Mouse (Mus musculus): ENCODE data around the gene Hs6st1. TPM values are rescaled to one million over a fixed set of nuclear protein-coding genes. Genes with fewer than 3 reads are reported as not detected.

Gene Hs6st1
- polyA plus RNA-seq, 1 experiment from 2014 or later = 4.2 TPM

GRCm38 (mm10) chr1:36125076-36125475, 56.9 kb downstream of the Hs6st1 start:
- Histone ChIP-seq H3K4me3 (no peak overlapping the region), H3K27ac (no peak overlapping the region), H3K4me1 (no peaks in the 10 kb centered on the region), H3K27me3 (ENCODE audit: poor library complexity, severe bottlenecking) (no peaks in the 10 kb centered on the region), H3K9me3 (no peaks in the 10 kb centered on the region), H3K36me3 (replicated peaks) (no peaks in the 10 kb centered on the region)
- no peak for DNase-seq (ENCODE audit: extremely low spot score, low spot score)
- WGBS = 81% methylated on average over 7 of the region's 7 CpGs

GRCm38 (mm10) chr1:36129126-36129525, 60.9 kb downstream of the Hs6st1 start:
- no peaks in the 10 kb centered on the region for H3K36me3 ChIP-seq (replicated peaks)
- H3K9me3 ChIP-seq = no peaks in the 10 kb centered on the region
- WGBS = 83% methylated on average over 4 of the region's 4 CpGs
- no peak overlapping the region for H3K4me3 ChIP-seq
- no peak for DNase-seq (ENCODE audit: extremely low spot score, low spot score)
- no peaks in the 10 kb centered on the region for H3K27me3 ChIP-seq (ENCODE audit: poor library complexity, severe bottlenecking)
- H3K4me1 ChIP-seq = peaks cover 4% of the 10 kb centered on the region; the same call in 1 of the 2 replicates
- H3K27ac ChIP-seq = no peak overlapping the region

DNA sequence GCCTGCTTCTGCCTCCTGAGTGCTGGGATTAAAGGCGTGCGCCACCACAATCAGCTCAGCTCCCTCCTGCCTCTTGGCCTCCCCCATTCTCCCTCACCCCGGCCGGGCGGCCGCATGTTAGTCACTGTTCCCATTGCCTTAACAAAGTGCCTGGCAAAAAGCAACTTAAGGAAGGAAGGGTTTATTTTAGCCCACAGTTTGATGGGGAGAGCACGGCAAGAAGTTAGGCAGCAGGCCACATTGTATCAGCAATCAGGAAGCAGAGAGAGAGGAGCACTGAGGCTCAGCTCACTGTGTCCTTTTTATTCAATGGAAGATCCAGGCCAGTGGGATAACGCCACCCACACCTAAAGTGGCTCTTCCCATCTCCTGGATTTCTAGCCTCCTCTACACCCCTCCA, 61.7 kb downstream of the Hs6st1 start:
- DNase-seq (ENCODE audit: extremely low spot score, low spot score) = no peak
- H3K9me3 ChIP-seq = no peaks in the 10 kb centered on the region
- H3K4me1 ChIP-seq = peaks cover 4% of the 10 kb centered on the region; the same call in 1 of the 2 replicates
- H3K36me3 ChIP-seq (replicated peaks) = no peaks in the 10 kb centered on the region
- H3K27me3 ChIP-seq (ENCODE audit: poor library complexity, severe bottlenecking) = no peaks in the 10 kb centered on the region
- no peak overlapping the region for H3K27ac ChIP-seq
- no peak overlapping the region for H3K4me3 ChIP-seq
- WGBS = 96% methylated on average over 8 of the region's 8 CpGs

DNA sequence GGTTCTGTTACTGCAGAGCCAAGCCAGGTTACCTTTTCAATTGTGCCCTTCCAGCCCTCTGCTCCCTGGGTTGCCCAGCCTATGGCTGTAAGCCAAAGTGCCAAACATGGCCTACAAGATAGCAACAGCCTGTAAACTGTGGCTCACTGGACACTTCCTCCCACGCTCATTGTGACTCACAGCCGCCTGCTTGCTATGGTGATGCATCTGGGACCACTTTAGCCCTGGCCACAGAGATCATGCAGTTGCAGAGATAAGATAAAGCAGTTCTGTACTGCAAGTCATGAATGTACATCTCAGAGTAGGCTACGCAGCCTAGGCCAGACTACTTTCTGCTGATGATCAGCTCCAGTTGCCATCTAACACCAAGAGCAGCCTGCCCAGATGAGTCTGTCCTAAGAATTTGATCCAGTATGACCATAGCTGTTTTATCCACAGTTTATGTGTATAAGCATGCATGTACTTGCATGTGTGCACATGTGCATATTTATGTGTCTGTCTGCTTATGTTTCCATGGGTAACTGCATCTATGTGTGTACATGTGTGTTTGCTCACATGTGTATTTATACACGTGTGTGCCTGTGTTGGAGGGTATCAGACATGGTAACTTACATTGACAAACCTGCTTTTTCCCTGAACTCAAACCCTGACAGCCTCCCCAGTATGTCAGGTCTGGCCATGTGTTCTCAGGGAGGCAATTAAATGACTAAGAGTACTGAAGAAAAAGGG, 62.3 kb downstream of the Hs6st1 start:
- no peaks in the 10 kb centered on the region for H3K27me3 ChIP-seq (ENCODE audit: poor library complexity, severe bottlenecking)
- H3K9me3 ChIP-seq = no peaks in the 10 kb centered on the region
- H3K36me3 ChIP-seq (replicated peaks) = no peaks in the 10 kb centered on the region
- H3K27ac ChIP-seq = no peak overlapping the region
- H3K4me1 ChIP-seq = peaks cover 4% of the 10 kb centered on the region; the same call in 1 of the 2 replicates
- no peak overlapping the region for H3K4me3 ChIP-seq
- WGBS = 85% methylated on average over 4 of the region's 4 CpGs
- DNase-seq (ENCODE audit: extremely low spot score, low spot score) = no peak

- H3K9me3 ChIP-seq = no peaks in the 10 kb centered on the region
- peaks cover 4% of the 10 kb centered on the region; the same call in 1 of the 2 replicates for H3K4me1 ChIP-seq
- no peak for DNase-seq (ENCODE audit: extremely low spot score, low spot score)
- H3K36me3 ChIP-seq (replicated peaks) = no peaks in the 10 kb centered on the region
- WGBS = 69% methylated on average over 4 of the region's 4 CpGs
- H3K27ac ChIP-seq = no peak overlapping the region
- no peak overlapping the region for H3K4me3 ChIP-seq
- H3K27me3 ChIP-seq (ENCODE audit: poor library complexity, severe bottlenecking) = no peaks in the 10 kb centered on the region
Measured at GRCm38 (mm10) chr1:36131154-36131553, 63.0 kb downstream of the Hs6st1 start.

DNA sequence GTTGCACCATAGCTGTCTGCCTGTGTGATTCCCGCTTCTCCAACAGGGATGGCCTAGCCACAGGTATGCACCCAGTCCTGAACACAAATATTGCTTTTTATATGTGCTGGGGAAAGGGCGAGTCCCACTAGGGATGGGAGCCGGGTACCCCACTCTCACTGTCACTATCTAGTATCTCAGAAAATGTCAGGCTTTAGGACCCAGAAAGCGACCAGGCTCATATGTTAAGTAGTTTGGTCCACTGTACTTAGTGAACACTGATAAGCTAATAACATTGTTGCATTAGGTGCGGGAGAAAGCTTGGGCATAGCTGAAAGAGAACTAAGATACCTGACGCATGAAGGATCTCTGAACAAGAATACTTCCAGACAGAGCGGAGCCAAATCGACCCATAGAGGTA, 63.6 kb downstream of the Hs6st1 start:
- H3K4me3 ChIP-seq = no peak overlapping the region
- H3K27ac ChIP-seq = no peak overlapping the region
- no peaks in the 10 kb centered on the region for H3K9me3 ChIP-seq
- 81% methylated on average over 8 of the region's 8 CpGs for WGBS
- H3K27me3 ChIP-seq (ENCODE audit: poor library complexity, severe bottlenecking) = no peaks in the 10 kb centered on the region
- H3K4me1 ChIP-seq = peaks cover 4% of the 10 kb centered on the region; the same call in 1 of the 2 replicates
- no peak for DNase-seq (ENCODE audit: extremely low spot score, low spot score)
- H3K36me3 ChIP-seq (replicated peaks) = no peaks in the 10 kb centered on the region

DNA sequence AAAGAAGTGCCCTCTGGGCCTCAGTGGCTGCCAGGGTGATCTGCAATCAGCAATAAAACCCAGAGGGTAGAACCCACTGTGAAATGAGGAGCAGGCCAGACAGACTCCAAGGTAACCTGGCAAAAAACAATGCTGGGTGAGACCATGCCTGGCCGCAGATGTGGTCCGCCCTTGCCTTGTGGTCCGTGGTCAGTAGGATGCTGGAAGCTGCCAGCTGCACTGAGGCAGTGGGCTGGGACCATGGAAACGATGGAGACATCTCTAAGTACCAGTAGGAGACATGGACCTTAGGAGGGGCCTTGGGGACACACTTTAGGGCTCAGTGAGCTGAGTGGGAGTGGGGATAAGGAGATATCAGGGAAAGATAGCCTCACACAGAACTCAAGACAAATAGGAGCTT, 64.0 kb downstream of the Hs6st1 start:
- H3K4me3 ChIP-seq = no peak overlapping the region
- H3K4me1 ChIP-seq = peaks cover 4% of the 10 kb centered on the region; the same call in 1 of the 2 replicates
- no peaks in the 10 kb centered on the region for H3K36me3 ChIP-seq (replicated peaks)
- DNase-seq (ENCODE audit: extremely low spot score, low spot score) = no peak
- WGBS = 76% methylated on average over 4 of the region's 4 CpGs
- no peaks in the 10 kb centered on the region for H3K27me3 ChIP-seq (ENCODE audit: poor library complexity, severe bottlenecking)
- no peaks in the 10 kb centered on the region for H3K9me3 ChIP-seq
- H3K27ac ChIP-seq = no peak overlapping the region

DNA sequence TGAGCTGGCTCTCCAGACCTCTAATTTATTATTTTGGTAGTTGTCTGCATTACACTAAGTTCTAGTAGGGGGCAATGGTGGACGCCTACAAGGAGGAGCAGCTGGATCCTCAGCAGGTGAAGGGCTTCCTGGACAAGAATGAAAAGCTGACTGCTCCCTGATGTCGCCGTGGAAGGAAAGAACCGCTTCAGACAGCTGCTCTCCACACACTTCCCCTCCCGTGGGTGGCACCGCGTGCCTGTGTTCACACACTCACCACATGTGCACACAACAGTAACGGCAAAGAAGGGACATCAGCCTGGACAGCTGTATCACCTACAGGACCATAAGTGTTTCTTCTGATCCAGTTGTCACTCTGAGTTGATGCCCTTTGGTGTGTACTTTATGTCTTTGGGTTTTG, 64.8 kb downstream of the Hs6st1 start:
- no peak overlapping the region for H3K27ac ChIP-seq
- H3K27me3 ChIP-seq (ENCODE audit: poor library complexity, severe bottlenecking) = no peaks in the 10 kb centered on the region
- WGBS = 92% methylated on average over 8 of the region's 8 CpGs
- no peaks in the 10 kb centered on the region for H3K9me3 ChIP-seq
- peaks cover 4% of the 10 kb centered on the region; the same call in 1 of the 2 replicates for H3K4me1 ChIP-seq
- no peak overlapping the region for H3K4me3 ChIP-seq
- no peaks in the 10 kb centered on the region for H3K36me3 ChIP-seq (replicated peaks)
- no peak for DNase-seq (ENCODE audit: extremely low spot score, low spot score)

DNA sequence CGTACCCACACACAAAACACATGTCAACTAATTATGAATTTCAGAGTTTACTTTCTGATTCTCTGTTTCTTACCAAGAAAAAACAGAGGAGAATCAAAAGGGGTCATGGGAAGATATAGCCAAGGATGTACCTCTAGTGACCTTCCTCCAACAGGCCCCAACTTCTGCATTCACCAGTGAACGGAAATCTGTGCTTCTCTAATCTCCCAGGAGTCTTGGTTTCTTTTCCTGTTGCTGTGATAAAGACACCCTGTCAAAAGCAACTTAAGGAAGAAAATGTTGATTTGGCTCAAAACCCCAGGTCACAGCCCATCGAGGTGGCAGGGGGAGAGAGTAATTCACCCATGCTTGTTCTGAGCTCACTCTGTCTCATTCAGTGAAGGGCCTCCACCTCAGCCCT, 65.4 kb downstream of the Hs6st1 start:
- Histone ChIP-seq H3K36me3 (replicated peaks) (no peaks in the 10 kb centered on the region), H3K4me1 (peaks cover 4% of the 10 kb centered on the region; the same call in 1 of the 2 replicates), H3K4me3 (no peak overlapping the region), H3K27ac (no peak overlapping the region), H3K27me3 (ENCODE audit: poor library complexity, severe bottlenecking) (no peaks in the 10 kb centered on the region), H3K9me3 (no peaks in the 10 kb centered on the region)
- 90% methylated on average over 3 of the region's 3 CpGs for WGBS
- no peak for DNase-seq (ENCODE audit: extremely low spot score, low spot score)

DNA sequence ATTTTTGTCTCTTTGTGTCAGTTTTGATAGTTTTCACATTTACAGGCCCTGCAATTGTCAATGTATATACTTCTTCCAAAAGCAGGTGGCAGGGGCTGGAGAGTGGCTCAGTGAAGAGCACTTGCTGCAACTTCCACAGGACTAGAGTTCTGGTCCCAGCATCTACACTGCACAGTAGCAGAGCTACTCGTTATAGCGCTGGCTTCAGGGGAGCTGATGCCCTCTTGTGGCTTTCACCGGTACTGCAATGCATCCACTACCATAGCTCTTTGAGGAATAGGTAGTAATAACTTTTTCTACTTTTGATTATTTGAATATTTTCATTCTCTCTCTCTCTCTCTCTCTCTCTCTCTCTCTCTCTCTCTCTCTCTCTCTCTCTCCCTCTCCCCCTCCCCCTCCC, 66.4 kb downstream of the Hs6st1 start:
- DNase-seq (ENCODE audit: extremely low spot score, low spot score) = peak; percentile 76
- no peaks in the 10 kb centered on the region for H3K27me3 ChIP-seq (ENCODE audit: poor library complexity, severe bottlenecking)
- no peak overlapping the region for H3K27ac ChIP-seq
- 4% methylated on average over 3 of the region's 3 CpGs for WGBS
- peaks cover 4% of the 10 kb centered on the region; the same call in 1 of the 2 replicates for H3K4me1 ChIP-seq
- peaks cover 3% of the 10 kb centered on the region; the same call in 1 of the 2 replicates for H3K36me3 ChIP-seq (replicated peaks)
- H3K4me3 ChIP-seq = no peak overlapping the region
- no peaks in the 10 kb centered on the region for H3K9me3 ChIP-seq

DNA sequence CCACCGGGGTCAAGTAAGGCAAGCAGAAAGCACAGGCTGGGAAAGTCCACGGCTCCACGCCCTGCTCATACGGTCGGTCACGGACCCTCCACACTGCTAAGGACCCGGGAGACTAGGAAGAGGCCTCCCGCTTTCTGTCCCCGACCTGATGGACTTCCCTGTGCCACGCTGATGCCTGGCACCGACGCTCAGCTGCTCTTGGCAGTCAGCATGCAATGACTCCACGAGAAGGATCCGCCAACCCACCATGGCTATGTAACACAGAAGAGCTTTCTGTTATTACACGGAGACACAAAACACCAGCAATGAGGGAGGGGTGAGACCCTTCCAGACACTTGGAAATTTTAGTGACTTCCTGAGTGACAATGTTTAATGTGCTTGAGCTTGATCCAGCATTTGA, 72.1 kb downstream of the Hs6st1 start:
- H3K9me3 ChIP-seq = no peaks in the 10 kb centered on the region
- no peak for DNase-seq (ENCODE audit: extremely low spot score, low spot score)
- peaks cover 55% of the 10 kb centered on the region for H3K36me3 ChIP-seq (replicated peaks)
- no peaks in the 10 kb centered on the region for H3K4me1 ChIP-seq
- H3K27ac ChIP-seq = no peak overlapping the region
- no peaks in the 10 kb centered on the region for H3K27me3 ChIP-seq (ENCODE audit: poor library complexity, severe bottlenecking)
- WGBS = 96% methylated on average over 15 of the region's 15 CpGs
- H3K4me3 ChIP-seq = no peak overlapping the region

- 68% methylated on average over 1 of the region's 1 CpGs for WGBS
- Histone ChIP-seq H3K4me3 (no peak overlapping the region), H3K27me3 (ENCODE audit: poor library complexity, severe bottlenecking) (no peaks in the 10 kb centered on the region), H3K36me3 (replicated peaks) (peaks cover 98% of the 10 kb centered on the region), H3K27ac (no peak overlapping the region), H3K4me1 (peaks cover 5% of the 10 kb centered on the region; the same call in 1 of the 2 replicates), H3K9me3 (no peaks in the 10 kb centered on the region)
- DNase-seq (ENCODE audit: extremely low spot score, low spot score) = no peak
Measured at GRCm38 (mm10) chr1:36145050-36145449, 76.8 kb downstream of the Hs6st1 start.

DNA sequence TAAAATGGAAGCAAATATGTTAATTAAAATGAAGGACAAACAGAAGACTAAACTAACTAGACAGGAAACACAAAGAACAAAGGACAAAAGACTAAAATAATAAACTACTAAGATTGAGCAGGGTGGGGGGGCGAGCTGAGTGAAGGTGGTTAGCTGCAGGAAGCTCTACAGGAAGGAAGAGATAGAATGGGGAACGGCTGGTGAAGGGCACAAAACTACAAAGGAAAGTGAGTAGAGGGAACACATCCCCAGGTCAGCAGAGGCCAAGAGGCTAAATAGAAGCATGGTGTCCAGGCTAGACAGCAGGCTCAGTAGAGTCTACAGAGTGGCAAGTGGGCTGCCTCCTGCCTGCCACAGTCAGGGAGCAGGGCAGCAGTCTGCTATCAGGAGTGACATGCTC, 80.6 kb downstream of the Hs6st1 start:
- H3K27me3 ChIP-seq (ENCODE audit: poor library complexity, severe bottlenecking) = no peaks in the 10 kb centered on the region
- WGBS = 76% methylated on average over 2 of the region's 2 CpGs
- no peak overlapping the region for H3K4me3 ChIP-seq
- no peak overlapping the region for H3K27ac ChIP-seq
- H3K9me3 ChIP-seq = no peaks in the 10 kb centered on the region
- peaks cover 99% of the 10 kb centered on the region for H3K36me3 ChIP-seq (replicated peaks)
- peaks cover 5% of the 10 kb centered on the region; the same call in 1 of the 2 replicates for H3K4me1 ChIP-seq
- no peak for DNase-seq (ENCODE audit: extremely low spot score, low spot score)
